Mouse (Mus musculus) adrenal gland, adult 8-10 months (tissue): Measurements from ENCODE around the gene Dip2a. TPM values are rescaled to one million over a fixed set of nuclear protein-coding genes. Genes with fewer than 3 reads are reported as not detected.

Experiments
- DNase-seq: peaks from one replicate; pipeline ENCODE4 v3.0.0; 2022
- total RNA-seq, 4 experiments: library from RNA; stranded (reverse); gene quantifications; 2 replicates each; pipeline ENCODE4 v1.2.4; 2022

The Dip2a gene
- total RNA-seq, 4 experiments from 2014 or later: 23.2 to 41.3 (median 31.9) TPM

DNA sequence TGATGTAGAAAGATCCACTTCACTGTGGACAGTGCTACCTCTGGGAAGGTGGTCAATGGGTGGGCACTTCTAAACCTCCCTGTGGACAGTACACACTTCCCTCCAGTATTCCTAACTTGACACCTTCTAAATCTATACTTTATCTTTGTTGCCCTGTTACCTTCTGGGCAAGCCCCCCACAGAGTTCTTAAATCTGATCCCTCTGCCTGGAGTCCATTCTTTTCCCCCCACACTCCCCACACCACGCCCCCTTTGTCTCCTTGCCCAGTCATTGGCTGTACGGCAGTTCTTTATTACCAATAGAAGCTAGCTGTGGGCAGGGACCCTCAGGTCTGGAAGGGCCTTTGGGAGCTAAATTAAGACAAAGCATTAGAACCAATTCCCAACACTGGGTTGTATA lies 100.0 kb downstream of the Dip2a start:
- no peak for DNase-seq

DNA sequence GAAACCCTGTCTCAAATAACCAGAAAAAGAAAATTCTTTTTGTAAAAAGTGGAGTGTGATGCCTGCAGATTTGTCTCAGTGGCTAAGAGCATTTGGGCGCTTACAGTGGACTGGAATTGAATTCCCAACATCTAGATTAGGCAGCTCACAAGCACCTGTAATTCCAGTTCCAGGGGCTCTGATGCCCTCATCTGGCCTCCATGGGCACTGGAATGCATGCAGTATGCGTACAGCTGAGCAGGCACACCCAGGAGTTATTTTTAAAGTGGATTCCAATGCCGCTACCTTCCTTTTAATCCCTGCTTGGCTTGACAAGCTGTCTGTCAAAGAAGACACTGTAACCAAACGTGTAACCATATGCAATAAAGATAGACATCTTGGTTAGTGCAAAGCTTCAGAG lies 105.7 kb downstream of the Dip2a start:
- no peak for DNase-seq

DNA sequence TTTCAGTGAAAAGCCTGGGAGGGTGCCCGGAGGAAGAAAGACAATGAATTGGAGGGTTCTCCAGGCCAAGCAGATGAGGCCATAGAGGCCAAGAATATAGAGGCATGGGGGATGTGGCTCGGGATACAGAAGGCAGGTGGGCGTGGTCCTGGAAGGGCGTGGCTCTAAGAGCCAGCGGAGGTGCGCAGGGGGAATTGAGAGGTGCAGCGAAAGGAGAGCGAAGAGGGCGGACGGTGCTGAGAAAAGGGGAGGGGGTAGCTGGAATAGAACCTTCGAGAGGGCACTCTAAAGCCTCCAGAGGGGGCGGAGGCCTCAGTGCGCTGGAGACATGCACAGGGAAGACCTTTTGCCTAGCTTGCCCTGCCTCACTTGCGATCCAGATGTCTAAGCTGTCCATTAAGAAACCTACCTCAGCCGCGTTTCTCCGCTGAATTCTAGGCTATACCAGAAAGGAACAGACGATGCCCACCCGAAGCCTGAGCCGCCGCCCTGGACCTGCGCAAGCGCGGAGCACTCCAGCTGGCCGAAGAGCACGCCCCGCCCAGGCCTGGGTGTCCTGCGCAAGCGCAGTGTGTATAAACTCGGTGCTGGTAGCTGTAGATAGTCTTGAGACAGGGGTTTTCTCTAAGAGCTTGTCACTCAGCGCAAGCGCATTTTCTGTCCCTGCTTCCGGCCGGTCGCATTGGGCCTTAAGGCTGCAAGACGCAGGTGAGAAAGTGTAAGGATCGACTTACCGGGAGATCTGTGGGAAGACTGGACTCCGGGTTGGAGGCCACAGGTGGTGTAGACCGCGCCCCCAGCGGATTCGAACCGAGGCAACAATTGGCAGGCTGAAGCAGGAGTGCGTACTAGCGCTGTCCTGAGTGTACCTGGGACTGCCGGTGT lies 107.5 kb downstream of the Dip2a start, which contains the start of gene Prmt2:
Gene Prmt2, minus strand, starts transcription at position 525 of the 885 bp plus-strand sequence.
- DNase-seq: peak; percentile 89

DNA sequence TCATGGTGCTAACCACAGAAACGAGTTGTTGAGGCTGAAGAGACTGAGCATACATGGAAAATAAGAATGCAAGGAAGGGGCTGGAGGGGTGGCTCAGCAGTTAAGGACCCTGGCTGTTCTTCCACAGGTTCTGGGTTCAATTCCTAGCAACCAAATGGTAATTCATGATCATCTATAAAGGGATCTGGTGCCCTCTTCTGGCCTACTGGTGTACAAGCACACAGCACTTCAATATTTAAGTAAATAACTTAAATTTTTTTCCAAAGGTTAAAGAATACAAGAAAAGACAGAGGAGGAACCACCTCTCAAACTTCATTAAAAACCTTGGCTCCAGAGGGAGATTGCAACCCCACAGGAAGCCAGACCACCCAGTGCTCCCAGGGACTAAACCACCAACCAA lies 115.5 kb downstream of the Dip2a start:
- no peak for DNase-seq

DNA sequence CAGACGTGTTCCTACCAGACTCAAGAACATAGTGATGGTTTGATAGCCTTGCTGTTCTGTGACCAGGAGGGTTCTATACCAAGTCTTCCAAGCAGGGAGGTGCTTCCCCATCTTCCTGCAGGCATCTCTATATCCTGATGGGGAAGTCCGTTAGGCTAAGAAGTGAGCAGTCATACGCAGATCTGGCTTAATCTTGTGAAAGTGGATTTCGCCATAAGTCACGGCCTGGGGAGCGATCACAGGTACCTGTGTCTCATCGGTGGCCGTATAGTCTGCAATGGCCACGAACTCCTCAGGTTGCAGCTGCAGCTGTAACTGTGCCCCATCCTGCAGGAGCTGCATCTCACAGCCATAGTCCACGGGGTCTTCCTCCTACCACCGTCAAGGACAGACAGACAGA lies 119.1 kb downstream of the Dip2a start:
- DNase-seq: no peak

DNA sequence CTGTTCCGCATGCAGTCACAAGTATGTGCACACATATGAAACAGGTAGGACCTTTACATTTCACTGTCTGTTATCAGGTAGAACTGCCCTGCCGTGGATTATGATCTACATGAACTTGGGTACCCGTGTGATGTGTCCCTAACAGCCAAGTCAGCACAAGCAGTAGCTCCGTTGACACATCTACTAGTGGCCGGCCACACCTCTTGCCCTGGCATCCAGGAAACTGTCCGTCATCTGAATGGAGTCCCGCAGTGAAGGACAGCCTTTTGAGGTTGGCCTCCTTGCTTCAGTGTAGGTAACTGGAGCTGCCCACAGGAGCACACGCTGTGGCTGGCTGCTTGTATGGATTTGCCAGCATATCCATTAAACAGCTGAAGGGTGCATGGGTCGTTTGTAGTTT lies 126.9 kb downstream of the Dip2a start:
- no peak for DNase-seq

DNA sequence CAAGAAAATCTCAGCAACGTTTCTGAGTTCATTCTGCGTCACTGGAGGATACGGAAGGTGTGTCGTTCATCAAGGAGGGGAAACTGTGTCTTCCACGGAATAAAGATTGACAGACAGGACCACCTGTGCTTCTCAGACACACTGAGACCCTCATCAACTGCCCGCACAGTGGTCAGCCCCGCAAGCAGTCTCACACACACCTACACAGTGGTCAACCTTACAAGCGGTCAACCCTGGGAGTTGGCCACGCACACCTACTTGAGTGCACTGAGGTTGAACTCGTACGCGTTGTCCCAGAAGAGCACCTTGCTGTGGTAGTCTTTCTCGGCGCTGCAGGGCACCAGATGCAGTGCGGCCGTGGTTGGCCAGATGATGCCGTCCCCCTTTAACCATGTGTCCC lies 128.0 kb downstream of the Dip2a start:
- no peak for DNase-seq

DNA sequence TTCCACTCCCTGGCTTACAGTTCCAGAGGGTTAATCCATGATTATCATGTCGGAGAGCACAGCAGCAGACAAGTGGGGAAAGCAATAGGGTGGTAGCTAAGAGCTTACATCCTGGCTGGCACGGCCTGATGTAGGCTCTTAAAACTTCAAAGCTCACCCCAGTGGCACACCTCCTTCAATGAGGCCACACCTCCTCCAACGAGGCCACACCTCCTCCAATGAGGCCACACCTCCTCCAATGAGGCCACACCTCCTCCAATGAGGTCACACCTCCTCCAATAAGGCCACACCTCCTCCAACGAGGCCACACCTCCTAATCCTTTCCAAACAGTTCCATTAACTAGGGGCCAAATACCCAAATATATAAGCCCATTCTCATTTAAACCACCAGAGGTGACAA lies 130.9 kb downstream of the Dip2a start:
- no peak for DNase-seq

DNA sequence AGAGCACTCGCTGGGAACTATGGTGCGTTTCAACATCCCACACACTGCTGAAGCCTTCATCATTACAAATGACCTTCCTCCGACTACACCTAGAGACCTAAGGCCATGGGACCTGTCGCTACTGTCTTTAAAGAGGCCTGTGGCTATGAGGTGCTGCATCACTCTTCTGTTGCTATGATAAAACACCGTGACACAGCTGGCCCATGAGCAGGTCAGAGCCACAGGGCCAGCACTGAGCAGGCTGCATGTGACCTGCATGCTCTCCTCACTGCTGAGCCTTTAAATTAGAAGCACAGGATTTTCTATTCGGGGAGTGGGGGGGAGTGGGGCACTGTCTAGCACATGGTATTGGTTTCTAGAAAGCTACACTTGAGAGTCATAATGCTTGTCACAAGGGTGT lies 133.0 kb downstream of the Dip2a start:
- no peak for DNase-seq

DNA sequence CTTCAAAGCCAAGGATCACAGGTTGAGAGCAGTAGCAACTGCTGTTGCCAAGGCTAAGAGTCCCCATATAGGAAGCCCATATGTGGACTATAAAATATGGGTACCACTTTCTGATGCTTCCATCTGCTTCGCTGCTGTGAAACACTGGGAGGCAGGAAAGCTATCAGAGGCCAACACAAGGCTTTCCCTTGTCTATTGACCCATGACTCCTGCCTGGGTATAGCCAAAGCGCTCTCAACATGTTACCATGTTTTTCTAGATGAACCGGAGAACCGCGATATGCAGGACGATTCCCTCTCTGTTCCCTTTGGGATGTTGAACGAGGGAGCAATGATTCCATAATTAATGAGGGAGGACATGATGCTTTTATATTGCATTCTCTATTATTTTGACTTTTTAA lies 134.3 kb downstream of the Dip2a start:
- no peak for DNase-seq

Other genes with a start within 250 kb of the Dip2a start
- gene Slc5a4b, start 234.3 kb downstream of the Dip2a start, total RNA-seq: not detected
- not detected for gene Slc5a4a, start 197.8 kb downstream of the Dip2a start, total RNA-seq
- 10 to 100 TPM; 24.6 to 33.5 (median 29.3) TPM for gene Prmt2, start 107.4 kb downstream of the Dip2a start, total RNA-seq
- gene S100b, start 91.4 kb downstream of the Dip2a start, total RNA-seq: 10 to 100 TPM in 3 of 4 experiments, 1 to 10 TPM in 1; 7.3 to 35.5 (median 12.7) TPM
- gene AC141477.1, start 95.2 kb upstream of the Dip2a start, total RNA-seq: 1 to 10 TPM in 1 of 4 experiments, not detected in 3; 3.1 TPM
- gene Pcnt, start 97.5 kb upstream of the Dip2a start, total RNA-seq: 10 to 100 TPM; 18.4 to 27.1 (median 20.3) TPM
- not detected for gene 2610028H24Rik, start 103.8 kb upstream of the Dip2a start, total RNA-seq
- gene Mcm3ap, start 123.6 kb upstream of the Dip2a start, total RNA-seq: 10 to 100 TPM; 32.2 to 46.7 (median 40.8) TPM
- 1 to 10 TPM; 2.9 to 5.0 (median 3.1) TPM for gene Ybey, start 123.8 kb upstream of the Dip2a start, total RNA-seq
- 10 to 100 TPM; 44.7 to 82.5 (median 51.0) TPM for gene Lss, start 186.3 kb upstream of the Dip2a start, total RNA-seq
- not detected for gene Spatc1l, start 217.0 kb upstream of the Dip2a start, total RNA-seq
- under 1 TPM in 3 of 4 experiments, not detected in 1; 0.15 to 0.40 (median 0.32) TPM for gene Ftcd, start 230.4 kb upstream of the Dip2a start, total RNA-seq